Mouse (Mus musculus) kidney, adult 2 months (tissue): ENCODE measurements around the gene Arl4c.

ENCODE experiments used
- CTCF ChIP-seq: fragments of 200-500 bp; conservative IDR thresholded peaks from 2 replicates; pipeline ENCODE4 v1.5.1; 2011; ENCODE audit warnings: low read depth, mild to moderate bottlenecking, control low read depth, low read length, moderate library complexity, mixed read lengths; ENCODE audit not compliant: insufficient read depth, insufficient read length
- POLR2A ChIP-seq: fragments of 200-500 bp; IDR thresholded peaks from one replicate; pipeline ENCODE4 v1.6.1; 2011; ENCODE audit warnings: low read depth, low read length, control low read depth

DNA sequence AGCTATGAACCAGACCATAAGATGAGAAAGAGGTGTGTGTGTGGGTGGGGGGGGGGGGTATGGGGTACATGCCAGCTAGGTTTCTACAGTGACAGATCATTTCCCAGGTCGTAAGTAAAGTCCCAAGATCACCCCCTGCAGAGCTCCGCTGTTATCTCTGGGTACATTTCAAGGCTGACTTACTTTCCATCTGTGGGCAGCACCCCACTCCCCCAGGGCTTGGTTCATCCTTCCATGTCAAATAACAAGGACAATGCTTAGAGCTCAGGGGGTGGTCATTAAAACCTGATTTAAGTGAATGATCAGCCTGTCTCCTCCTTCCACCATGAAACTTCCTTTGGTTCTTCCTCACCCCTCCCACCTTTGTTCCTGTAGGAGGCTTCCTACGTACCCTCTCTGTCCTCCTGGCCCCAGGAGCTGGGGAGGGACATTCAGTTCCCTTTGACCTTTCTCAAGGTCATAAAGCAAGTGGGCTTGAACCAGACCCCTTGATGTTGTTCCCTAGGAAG, 23.7 kb downstream of the Arl4c start:
- TF ChIP-seq POLR2A (no peak), CTCF (no peak)
